Comparison of ENCODE assay signal across 8 mouse cellular contexts in genomic region chr1:78846471-78846870, GRCm38 (mm10). TPM values are rescaled to one million over a fixed set of nuclear protein-coding genes. Genes with fewer than 3 reads are reported as not detected.
DNase-seq lines count a peak whose midpoint lies in the region; ATAC-seq and TF ChIP-seq lines count a peak whose summit lies in the region.

No protein-coding gene starts in this region.

- no peak overlapping the region for H3K4me2 ChIP-seq in midbrain, embryonic 15.5 days

- no peak for TF ChIP-seq CTCF in cerebellum, adult 2 months (IDR thresholded peaks at IDR 0.05; ENCODE audit: borderline replicate concordance, insufficient read depth, low read depth, low read length)

- no peak overlapping the region for H3K4me3 ChIP-seq in cerebellum, adult 2 months (replicated peaks; ENCODE audit: insufficient read depth, low read depth, low read length)
- H3K4me3 ChIP-seq in midbrain, embryonic 15.5 days: no peak overlapping the region

- no peaks in the 10 kb centered on the region for H3K27me3 ChIP-seq in cerebellum, adult 2 months (ENCODE audit: control insufficient read depth, insufficient read depth, low read length)
- H3K27me3 ChIP-seq in midbrain, embryonic 15.5 days (replicated peaks): no peaks in the 10 kb centered on the region

- 53% methylated on average over 2 of the region's 2 CpGs for WGBS in cerebellum, adult 2 months
- 56% methylated on average over 2 of the region's 2 CpGs for WGBS in midbrain, embryonic 15.5 days

- intact Hi-C loops in left cerebral cortex, postnatal 14 days (cut with DNase I): no loop called here

- no peak for ATAC-seq in midbrain, embryonic 15.5 days (replicated peaks)
- ATAC-seq in erythroblast, adult 5-6 weeks (replicated peaks; ENCODE audit: low FRiP score, poor library complexity, severe bottlenecking): no peak

- peak; percentile 18 for DNase-seq in left cerebral cortex, adult 11 months (ENCODE audit: low spot score)
- DNase-seq in left cerebral cortex, postnatal 14 days (ENCODE audit: low spot score in 2 of 2): no peak
- DNase-seq in NIH3T3 (ENCODE audit: low read depth): peak; percentile 58
- peak; percentile 17 to 21 for DNase-seq in cerebellum, adult 2 months
- peak; percentile 69 for DNase-seq in kidney, adult 9 months
- no peak for DNase-seq in natural killer cell, adult 2 months (ENCODE audit: low spot score in 2 of 2)

- no peak for TF ChIP-seq POLR2A in cerebellum, adult 2 months (IDR thresholded peaks at IDR 0.05; ENCODE audit: borderline replicate concordance, insufficient read depth, low read length)

- no peak overlapping the region for H3K9ac ChIP-seq in midbrain, embryonic 15.5 days

- H3K9me3 ChIP-seq in midbrain, embryonic 15.5 days: no peaks in the 10 kb centered on the region

- H3K27ac ChIP-seq in cerebellum, adult 2 months (ENCODE audit: insufficient read depth, low read length): no peak overlapping the region
- no peak overlapping the region for H3K27ac ChIP-seq in midbrain, embryonic 15.5 days

- no peaks in the 10 kb centered on the region for H3K4me1 ChIP-seq in cerebellum, adult 2 months (ENCODE audit: control insufficient read depth, insufficient read depth, low read length)
- H3K4me1 ChIP-seq in midbrain, embryonic 15.5 days: no peaks in the 10 kb centered on the region

- H3K36me3 ChIP-seq in midbrain, embryonic 15.5 days (replicated peaks): no peaks in the 10 kb centered on the region

RNA-seq across cellular contexts. Expression of gene Kcne4, which starts 29.9 kb away (rescaled TPM):
- total RNA-seq in left cerebral cortex, postnatal 14 days (2021): 1 to 10 TPM; 1.1 to 1.5 TPM
- polyA plus RNA-seq in cerebellum, adult 2 months (2012; rRNA removed): 0.40 and 0.56 TPM in 2 replicates
- polyA plus RNA-seq in midbrain, embryonic 15.5 days (2015; fragmentation: Nextera tagmentation; extraction: Ambion mirVana): 1.6 and 1.9 TPM in 2 replicates
- not detected in 2 replicates for total RNA-seq in erythroblast, adult 5-6 weeks (2015; ENCODE audit: low replicate concordance)
- not detected in 2 replicates for total RNA-seq in erythroblast, adult 5-6 weeks (2017; ENCODE audit: low replicate concordance)

Comparison
In these comparisons a context has a peak if more than half of its experiments do, and no peak if none do; other contexts are left out.
1. DNase-seq: peak in left cerebral cortex, adult 11 months (single experiment), NIH3T3 (single experiment), cerebellum, adult 2 months (2 of 2) and kidney, adult 9 months (single experiment); none in left cerebral cortex, postnatal 14 days (0 of 2) and natural killer cell, adult 2 months (0 of 2).